Mouse (Mus musculus) lung, postnatal 14 days (tissue): ENCODE data around the gene Rfx4.

Experiments used
- DNase-seq: peaks from one replicate; pipeline ENCODE4 v3.0.0; 2021

Rfx4 gene

GRCm38 (mm10) chr10:84815676-84816436, 60.0 kb downstream of the Rfx4 start:
- DNase-seq: no peak

- DNase-seq: no peak
Measured at GRCm38 (mm10) chr10:84817086-84817869, 61.4 kb downstream of the Rfx4 start.

- DNase-seq: no peak
Measured at GRCm38 (mm10) chr10:84819669-84820068, 63.8 kb downstream of the Rfx4 start.

GRCm38 (mm10) chr10:84820230-84820629, 64.4 kb downstream of the Rfx4 start:
- DNase-seq: no peak

- DNase-seq: no peak
Measured at GRCm38 (mm10) chr10:84822741-84823151, 66.9 kb downstream of the Rfx4 start.

DNA sequence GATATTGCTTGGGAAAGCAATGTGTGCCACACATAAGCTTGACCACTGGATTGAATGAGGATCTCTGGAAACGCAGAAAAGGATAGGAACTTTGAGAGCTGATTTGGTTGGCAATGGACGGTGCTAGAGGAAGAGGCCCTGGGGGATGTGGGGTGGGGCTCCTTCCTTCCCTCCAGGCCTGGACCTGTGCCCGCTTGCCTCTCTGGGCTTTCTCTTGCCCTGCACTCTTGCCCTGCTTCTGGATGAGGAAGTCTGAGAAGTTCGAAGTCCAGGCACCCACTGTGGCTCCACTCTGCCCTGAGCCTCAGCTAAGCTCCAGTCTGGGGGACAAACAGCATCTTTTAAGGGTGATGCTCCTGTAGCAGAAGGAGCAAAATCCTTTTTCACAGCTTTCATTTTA, 67.8 kb downstream of the Rfx4 start:
- DNase-seq: no peak

- DNase-seq: no peak
Measured at GRCm38 (mm10) chr10:84829009-84829408, 73.1 kb downstream of the Rfx4 start.

DNA sequence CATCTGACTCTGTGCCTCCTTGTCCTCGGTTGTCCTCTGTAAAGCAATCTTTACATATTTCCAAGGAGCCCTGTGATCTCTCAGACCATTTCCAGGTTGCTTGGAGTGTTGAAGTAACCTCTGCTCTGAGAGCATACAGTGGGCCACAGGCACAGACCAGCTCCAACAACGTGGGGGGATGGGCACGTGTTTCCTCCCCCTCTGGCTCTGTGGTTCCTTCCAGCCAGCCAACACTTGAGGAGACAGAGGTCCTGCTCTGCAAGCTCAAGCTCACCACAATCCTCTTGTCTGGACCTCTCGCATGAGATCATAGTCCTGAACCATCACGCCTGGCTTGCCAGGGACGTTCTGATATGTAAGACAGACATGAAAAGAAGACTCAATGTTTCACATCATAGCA, 79.7 kb downstream of the Rfx4 start:
- DNase-seq: no peak

GRCm38 (mm10) chr10:84836104-84836503, 80.2 kb downstream of the Rfx4 start:
- peak; percentile 17 for DNase-seq

DNA sequence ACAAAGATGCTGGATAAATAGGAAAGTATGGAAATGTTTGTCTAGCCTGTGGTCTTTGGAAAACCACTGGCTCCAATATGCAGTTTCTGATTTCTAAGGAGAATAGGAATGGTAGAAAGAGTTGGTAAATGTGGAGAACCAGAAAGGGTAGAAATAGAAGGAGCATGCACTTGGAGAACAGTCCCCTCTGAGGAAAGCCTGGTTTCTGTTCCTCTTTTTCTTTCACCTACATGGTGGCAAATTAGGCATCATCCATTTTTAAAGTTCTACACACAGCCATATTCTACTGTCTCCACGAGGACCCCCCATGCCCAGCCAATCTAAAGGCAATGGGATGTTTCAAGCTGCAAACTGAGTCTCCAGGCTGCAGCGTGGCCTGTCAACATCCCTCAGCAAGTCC, 81.5 kb downstream of the Rfx4 start:
- no peak for DNase-seq

- DNase-seq: no peak
Measured at GRCm38 (mm10) chr10:84838850-84839473, 83.1 kb downstream of the Rfx4 start.

- DNase-seq: no peak
Measured at GRCm38 (mm10) chr10:84846638-84847037, 90.8 kb downstream of the Rfx4 start.

DNA sequence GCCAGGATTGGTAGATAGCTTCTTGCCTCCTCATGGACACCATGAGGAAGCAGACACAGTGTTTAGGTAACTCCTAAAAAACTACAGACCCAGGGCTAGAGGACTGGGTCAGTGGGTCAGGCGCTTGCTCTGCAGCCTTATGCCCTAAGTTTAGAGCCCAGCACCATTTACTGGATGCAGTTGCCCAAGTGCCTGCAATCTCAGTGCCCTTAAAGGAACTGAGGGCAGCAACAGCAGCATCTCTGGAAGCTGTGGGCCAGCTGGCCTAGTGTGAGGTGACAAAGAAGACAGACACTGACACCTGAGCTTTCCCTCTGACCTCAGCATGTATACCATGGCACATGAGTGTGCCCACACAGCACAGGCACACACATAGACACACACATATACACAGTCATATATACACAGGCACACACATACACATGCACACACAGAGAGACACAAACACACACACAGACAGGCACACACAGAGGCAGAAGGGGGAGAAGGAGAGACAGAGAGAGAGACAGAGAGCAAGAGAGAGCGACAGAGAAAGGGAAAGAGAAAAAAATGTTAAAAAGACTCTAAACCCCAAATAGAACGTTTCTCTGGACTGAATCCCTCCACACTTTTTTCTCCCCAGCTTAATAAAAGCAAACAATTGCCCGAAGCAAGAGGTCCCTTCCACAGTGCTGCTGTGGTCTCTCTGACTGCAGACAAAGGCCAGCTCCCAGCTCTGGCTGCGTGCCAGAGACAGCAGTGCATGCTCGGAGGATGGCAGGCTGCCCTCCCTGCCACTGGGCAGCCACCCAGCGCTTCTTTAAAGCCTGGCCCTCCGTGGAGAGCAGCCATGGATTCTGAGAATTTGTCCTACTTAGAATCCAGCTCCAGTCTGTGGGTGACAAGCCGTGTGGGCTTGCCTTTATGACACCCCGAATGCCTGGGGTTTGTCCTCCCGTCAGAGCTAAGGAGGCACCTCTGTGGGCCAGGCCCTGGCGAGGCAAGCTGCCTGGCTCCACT, 96.4 kb downstream of the Rfx4 start:
- DNase-seq: peak; percentile 74

DNA sequence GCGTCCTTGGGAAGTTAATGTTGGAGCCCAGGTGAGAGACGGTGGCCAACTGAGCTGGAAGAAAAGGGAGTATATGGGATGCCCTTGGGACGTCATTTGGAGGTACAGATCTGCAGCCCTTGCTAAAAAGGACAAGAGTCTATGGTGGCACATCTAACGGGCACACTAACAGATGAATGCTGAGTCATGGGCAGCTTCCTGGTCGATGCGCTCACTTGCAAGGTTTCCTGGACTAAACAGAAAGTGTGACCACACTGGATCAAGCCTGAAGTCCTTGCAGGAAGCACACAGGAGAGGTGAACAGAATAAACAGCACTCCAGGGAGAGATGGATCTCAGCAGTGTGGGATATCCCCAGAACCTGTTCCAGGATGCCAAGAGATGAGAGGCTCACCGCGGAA, 98.2 kb downstream of the Rfx4 start:
- no peak for DNase-seq

GRCm38 (mm10) chr10:84855466-84855865, 99.6 kb downstream of the Rfx4 start:
- DNase-seq: no peak

GRCm38 (mm10) chr10:84858371-84858770, 102.5 kb downstream of the Rfx4 start:
- DNase-seq: peak; percentile 49

GRCm38 (mm10) chr10:84858806-84859496, 103.1 kb downstream of the Rfx4 start:
- DNase-seq: no peak

- DNase-seq: no peak
Measured at GRCm38 (mm10) chr10:84859556-84860380, 103.9 kb downstream of the Rfx4 start.

DNA sequence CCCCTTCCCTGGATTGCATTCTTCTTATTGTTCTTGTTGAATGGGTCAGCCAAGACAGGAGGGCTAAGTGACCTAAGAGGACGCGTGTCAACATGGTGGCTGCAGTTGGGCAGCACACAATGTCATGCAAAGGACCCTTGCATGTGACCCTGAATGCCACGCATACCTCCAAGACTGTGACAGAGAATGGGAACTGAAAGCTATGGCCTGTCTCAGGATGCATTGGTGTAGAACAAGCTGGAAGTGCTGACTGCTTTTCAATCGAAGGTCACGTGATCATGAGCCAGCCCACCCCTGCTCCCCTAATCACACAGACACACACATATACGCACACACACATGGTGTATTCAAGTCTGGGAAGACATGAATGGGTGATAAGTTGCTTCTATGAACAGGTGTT, 107.6 kb downstream of the Rfx4 start:
- DNase-seq: no peak

GRCm38 (mm10) chr10:84867577-84867976, 111.7 kb downstream of the Rfx4 start:
- DNase-seq: no peak

GRCm38 (mm10) chr10:84871285-84871684, 115.4 kb downstream of the Rfx4 start:
- no peak for DNase-seq
